Mouse (Mus musculus): ENCODE measurements around the gene Ano2. TPM values are rescaled to one million over a fixed set of nuclear protein-coding genes. Genes with fewer than 3 reads are reported as not detected.

Ano2 gene
- polyA plus RNA-seq, 1 experiment = not detected

GRCm38 (mm10) chr6:125803364-125804011, 113.3 kb downstream of the Ano2 start:
- Histone ChIP-seq H3K27me3 (ENCODE audit: control insufficient read depth, insufficient read depth, insufficient read length) (peaks cover 8% of the 10 kb centered on the region), H3K4me3 (no peak overlapping the region), H3K79me2 (ENCODE audit: control insufficient read depth, insufficient read depth) (no peaks in the 10 kb centered on the region), H3K36me3 (ENCODE audit: control insufficient read depth, insufficient read depth) (no peaks in the 10 kb centered on the region), H3K4me2 (ENCODE audit: low read depth) (no peak overlapping the region), H3ac (ENCODE audit: control insufficient read depth, insufficient read length) (no peak overlapping the region)
- TF ChIP-seq SRF (IDR thresholded peaks at IDR 0.05; ENCODE audit: control insufficient read depth, insufficient read length, low read depth) (no peak), POLR2A (IDR thresholded peaks at IDR 0.05; ENCODE audit: insufficient read length, low read depth) (no peak), TCF12 (IDR thresholded peaks at IDR 0.05; ENCODE audit: insufficient read depth, poor library complexity, severe bottlenecking) (no peak), MAX (IDR thresholded peaks at IDR 0.05; ENCODE audit: low read depth) (no peak), MYOD1 (IDR thresholded peaks at IDR 0.05; ENCODE audit: control insufficient read depth in 1 of 3, insufficient read length in 2 of 3, low read depth in 2 of 3) (no peak), REST (IDR thresholded peaks at IDR 0.05; ENCODE audit: insufficient read depth, insufficient read length) (no peak), MYOG (IDR thresholded peaks at IDR 0.05; ENCODE audit: control insufficient read depth in 1 of 3, insufficient read depth in 1 of 3, insufficient read length in 2 of 3, low read depth in 2 of 3) (no peak), POLR2AphosphoS2 (IDR thresholded peaks at IDR 0.05; ENCODE audit: insufficient read length, low read depth) (no peak), E2F4 (IDR thresholded peaks at IDR 0.05; ENCODE audit: insufficient read depth) (no peak), CEBPB (IDR thresholded peaks at IDR 0.05; ENCODE audit: insufficient read depth, poor library complexity, severe bottlenecking) (no peak), TCF3 (IDR thresholded peaks at IDR 0.05; ENCODE audit: insufficient read length, low read depth) (no peak), USF1 (IDR thresholded peaks at IDR 0.05; ENCODE audit: low read depth) (no peak)

GRCm38 (mm10) chr6:125808996-125809649, 118.9 kb downstream of the Ano2 start:
- no peaks in the 10 kb centered on the region for H3K36me3 ChIP-seq (ENCODE audit: control insufficient read depth, insufficient read depth)
- H3K79me2 ChIP-seq (ENCODE audit: control insufficient read depth, insufficient read depth) = no peaks in the 10 kb centered on the region
- no peak overlapping the region for H3ac ChIP-seq (ENCODE audit: control insufficient read depth, insufficient read length)
- no peak for TF ChIP-seq POLR2AphosphoS2 (IDR thresholded peaks at IDR 0.05; ENCODE audit: insufficient read length, low read depth)
- no peak for TF ChIP-seq MYOG (IDR thresholded peaks at IDR 0.05; ENCODE audit: control insufficient read depth in 1 of 3, insufficient read depth in 1 of 3, insufficient read length in 2 of 3, low read depth in 2 of 3)
- TF ChIP-seq CEBPB (IDR thresholded peaks at IDR 0.05; ENCODE audit: insufficient read depth, poor library complexity, severe bottlenecking) = no peak
- no peak for TF ChIP-seq MAX (IDR thresholded peaks at IDR 0.05; ENCODE audit: low read depth)
- TF ChIP-seq POLR2A (IDR thresholded peaks at IDR 0.05; ENCODE audit: insufficient read length, low read depth) = no peak
- no peak for TF ChIP-seq TCF12 (IDR thresholded peaks at IDR 0.05; ENCODE audit: insufficient read depth, poor library complexity, severe bottlenecking)
- no peak for TF ChIP-seq E2F4 (IDR thresholded peaks at IDR 0.05; ENCODE audit: insufficient read depth)
- TF ChIP-seq USF1 (IDR thresholded peaks at IDR 0.05; ENCODE audit: low read depth) = no peak
- no peak for TF ChIP-seq REST (IDR thresholded peaks at IDR 0.05; ENCODE audit: insufficient read depth, insufficient read length)
- no peak for TF ChIP-seq MYOD1 (IDR thresholded peaks at IDR 0.05; ENCODE audit: control insufficient read depth in 1 of 3, insufficient read length in 2 of 3, low read depth in 2 of 3)
- TF ChIP-seq TCF3 (IDR thresholded peaks at IDR 0.05; ENCODE audit: insufficient read length, low read depth) = no peak
- no peak for TF ChIP-seq SRF (IDR thresholded peaks at IDR 0.05; ENCODE audit: control insufficient read depth, insufficient read length, low read depth)
- peaks cover 8% of the 10 kb centered on the region for H3K27me3 ChIP-seq (ENCODE audit: control insufficient read depth, insufficient read depth, insufficient read length)
- H3K4me3 ChIP-seq = no peak overlapping the region
- H3K4me2 ChIP-seq (ENCODE audit: low read depth) = no peak overlapping the region

- no peak for TF ChIP-seq MAX (IDR thresholded peaks at IDR 0.05; ENCODE audit: low read depth)
- no peak for TF ChIP-seq MYOG (IDR thresholded peaks at IDR 0.05; ENCODE audit: control insufficient read depth in 1 of 3, insufficient read depth in 1 of 3, insufficient read length in 2 of 3, low read depth in 2 of 3)
- no peak for TF ChIP-seq MYOD1 (IDR thresholded peaks at IDR 0.05; ENCODE audit: control insufficient read depth in 1 of 3, insufficient read length in 2 of 3, low read depth in 2 of 3)
- no peak for TF ChIP-seq POLR2AphosphoS2 (IDR thresholded peaks at IDR 0.05; ENCODE audit: insufficient read length, low read depth)
- no peak for TF ChIP-seq USF1 (IDR thresholded peaks at IDR 0.05; ENCODE audit: low read depth)
- no peak for TF ChIP-seq TCF3 (IDR thresholded peaks at IDR 0.05; ENCODE audit: insufficient read length, low read depth)
- TF ChIP-seq REST (IDR thresholded peaks at IDR 0.05; ENCODE audit: insufficient read depth, insufficient read length) = no peak
- TF ChIP-seq SRF (IDR thresholded peaks at IDR 0.05; ENCODE audit: control insufficient read depth, insufficient read length, low read depth) = no peak
- TF ChIP-seq E2F4 (IDR thresholded peaks at IDR 0.05; ENCODE audit: insufficient read depth) = no peak
- TF ChIP-seq TCF12 (IDR thresholded peaks at IDR 0.05; ENCODE audit: insufficient read depth, poor library complexity, severe bottlenecking) = no peak
- no peak for TF ChIP-seq POLR2A (IDR thresholded peaks at IDR 0.05; ENCODE audit: insufficient read length, low read depth)
- no peak for TF ChIP-seq CEBPB (IDR thresholded peaks at IDR 0.05; ENCODE audit: insufficient read depth, poor library complexity, severe bottlenecking)
- Histone ChIP-seq H3ac (ENCODE audit: control insufficient read depth, insufficient read length) (no peak overlapping the region), H3K79me2 (ENCODE audit: control insufficient read depth, insufficient read depth) (no peaks in the 10 kb centered on the region), H3K36me3 (ENCODE audit: control insufficient read depth, insufficient read depth) (no peaks in the 10 kb centered on the region), H3K4me2 (ENCODE audit: low read depth) (no peak overlapping the region), H3K27me3 (ENCODE audit: control insufficient read depth, insufficient read depth, insufficient read length) (no peaks in the 10 kb centered on the region), H3K4me3 (no peak overlapping the region)
Observed at GRCm38 (mm10) chr6:125811395-125811794, 121.2 kb downstream of the Ano2 start.

- Histone ChIP-seq H3K79me2 (ENCODE audit: control insufficient read depth, insufficient read depth) (no peaks in the 10 kb centered on the region), H3K36me3 (ENCODE audit: control insufficient read depth, insufficient read depth) (no peaks in the 10 kb centered on the region), H3ac (ENCODE audit: control insufficient read depth, insufficient read length) (no peak overlapping the region), H3K4me3 (no peak overlapping the region), H3K4me2 (ENCODE audit: low read depth) (no peak overlapping the region), H3K27me3 (ENCODE audit: control insufficient read depth, insufficient read depth, insufficient read length) (no peaks in the 10 kb centered on the region)
- TF ChIP-seq E2F4 (IDR thresholded peaks at IDR 0.05; ENCODE audit: insufficient read depth) (no peak), TCF12 (IDR thresholded peaks at IDR 0.05; ENCODE audit: insufficient read depth, poor library complexity, severe bottlenecking) (no peak), SRF (IDR thresholded peaks at IDR 0.05; ENCODE audit: control insufficient read depth, insufficient read length, low read depth) (no peak)
Observed at GRCm38 (mm10) chr6:125838121-125838520, 147.9 kb downstream of the Ano2 start.

Data from myocyte (in vitro differentiated cells).